Mouse (Mus musculus) stomach, postnatal 0 days (tissue): ENCODE measurements at regions not wholly inside any gene's neighbourhood (a gene's known extent, or its start where the extent isn't known, plus 50 kb on each side); places are given as distances from the start of the nearest gene placed in this dataset.

Experiments
- ATAC-seq: fragments of 200-750 bp; cut with Nextera tagmentation; 2 replicates; pipeline ENCODE4 v1.8.0; 2017; ENCODE audit not compliant: low FRiP score, low TSS enrichment
- DNase-seq: peaks from one replicate; pipeline ENCODE4 v3.0.0-alpha.2; 2016; ENCODE audit warnings: low spot score
- H3K27ac ChIP-seq: fragments of 300-500 bp; sonication (generic); replicated peaks from 2 replicates; pipeline ENCODE4 v1.5.1; 2014; ENCODE audit warnings: mild to moderate bottlenecking, control low read depth
- H3K27me3 ChIP-seq: fragments of 300-500 bp; sonication (generic); 2 replicates; pipeline ENCODE4 v1.6.1; 2014; ENCODE audit warnings: low read length; ENCODE audit not compliant: control insufficient read depth, insufficient read depth
- H3K36me3 ChIP-seq: fragments of 300-500 bp; sonication (generic); 2 replicates; pipeline ENCODE4 v1.6.1; 2014; ENCODE audit warnings: low read length, mixed read lengths; ENCODE audit not compliant: control insufficient read depth, insufficient read depth
- H3K4me1 ChIP-seq: fragments of 300-500 bp; sonication (generic); replicated peaks from 2 replicates; pipeline ENCODE4 v1.6.1; 2014; ENCODE audit warnings: antibody characterized with exemption; ENCODE audit not compliant: control insufficient read depth, insufficient read depth
- H3K4me2 ChIP-seq: fragments of 300-500 bp; sonication (generic); replicated peaks from 2 replicates; pipeline ENCODE4 v1.6.1; 2014; ENCODE audit warnings: low read depth, mild to moderate bottlenecking, control low read depth, moderate library complexity
- H3K4me3 ChIP-seq: fragments of 300-500 bp; sonication (generic); 2 replicates; pipeline ENCODE4 v1.5.1; 2014; ENCODE audit warnings: low read depth, low read length, control low read depth
- H3K9ac ChIP-seq: fragments of 300-500 bp; sonication (generic); 2 replicates; pipeline ENCODE4 v1.6.1; 2014; ENCODE audit warnings: mild to moderate bottlenecking, low read length, control low read depth, mixed read lengths
- H3K9me3 ChIP-seq: fragments of 300-500 bp; sonication (generic); 2 replicates; pipeline ENCODE4 v1.6.1; 2016; ENCODE audit warnings: low read length; ENCODE audit not compliant: control insufficient read depth
- CTCF ChIP-seq: IDR thresholded peaks from 2 replicates; pipeline ENCODE4 v1.5.1; 2016; ENCODE audit warnings: antibody characterized with exemption, low read depth, mild to moderate bottlenecking, moderate library complexity
- EP300 ChIP-seq: optimal IDR thresholded peaks from 2 replicates; pipeline ENCODE3; 2016; ENCODE audit warnings: antibody characterized with exemption
- WGBS: fragments of 180-500 bp; shearing (Covaris S2); extraction: QIAGEN DNeasy Blood & Tissue Kit; methylation state at CpG from one replicate; pipeline ENCODE4 v1.1.7; 2014; 5-methylcytosine and 5-hydroxymethylcytosine counted together

DNA sequence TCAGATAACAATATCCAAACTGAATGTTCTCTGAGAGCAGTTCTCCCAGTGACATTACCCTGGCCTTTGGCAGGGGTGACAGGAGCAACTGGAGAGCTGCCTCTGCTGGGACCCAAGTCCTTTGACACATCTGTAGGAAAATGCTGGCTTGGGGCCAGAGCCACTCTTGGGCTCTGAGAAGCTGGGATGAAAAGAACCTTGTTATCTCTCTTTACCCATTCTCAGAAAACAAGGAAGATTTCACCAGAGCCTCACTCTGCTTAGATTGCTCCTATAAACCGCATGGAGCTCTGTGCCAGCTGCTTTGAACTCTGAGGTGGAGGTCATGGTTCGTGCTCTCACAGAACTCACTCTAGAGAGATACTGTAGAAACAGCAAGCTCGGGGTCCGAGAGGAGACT is 71.7 kb upstream of the Jak1 start:
- no peak for DNase-seq
- Histone ChIP-seq H3K4me2 (no peak overlapping the region), H3K27ac (no peak overlapping the region), H3K9me3 (no peaks in the 10 kb centered on the region), H3K4me3 (no peak overlapping the region), H3K27me3 (no peaks in the 10 kb centered on the region), H3K4me1 (no peaks in the 10 kb centered on the region), H3K9ac (no peak overlapping the region), H3K36me3 (no peaks in the 10 kb centered on the region)
- TF ChIP-seq EP300 (no peak), CTCF (no peak)
- WGBS: 66% methylated on average over 4 of the region's 4 CpGs
- no peak for ATAC-seq

GRCm38 (mm10) chr4:101336371-101336770 is 71.3 kb upstream of the Jak1 start:
- no peak for ATAC-seq
- no peak for DNase-seq

DNA sequence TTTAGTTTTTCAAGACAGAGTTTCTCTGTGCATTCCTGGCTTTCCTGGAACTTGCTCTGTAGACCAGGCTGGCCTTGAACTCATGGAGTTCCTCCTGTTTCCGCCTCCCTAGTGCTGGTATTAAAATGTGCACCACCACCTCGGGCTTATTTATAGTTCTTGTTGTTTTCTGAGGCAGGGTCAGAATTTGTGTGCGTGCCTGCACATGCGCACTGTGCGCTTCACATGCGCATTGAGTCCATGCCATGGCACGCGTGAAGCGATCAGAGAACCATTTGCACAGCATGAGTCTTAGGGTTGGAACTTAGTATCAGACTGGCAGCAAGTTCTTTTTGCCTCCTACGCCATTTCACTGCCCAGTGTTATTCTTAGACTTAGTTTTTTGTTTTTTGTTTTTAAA is 68.8 kb upstream of the Jak1 start:
- DNase-seq: no peak
- 92% methylated on average over 10 of the region's 10 CpGs for WGBS
- ATAC-seq: no peak
- Histone ChIP-seq H3K4me1 (no peaks in the 10 kb centered on the region), H3K36me3 (no peaks in the 10 kb centered on the region), H3K27me3 (no peaks in the 10 kb centered on the region), H3K4me2 (no peak overlapping the region), H3K27ac (no peak overlapping the region), H3K4me3 (no peak overlapping the region), H3K9me3 (no peaks in the 10 kb centered on the region), H3K9ac (no peak overlapping the region)
- TF ChIP-seq CTCF (no peak), EP300 (no peak)

More at GRCm38 (mm10) chr4:101336371-101336770, 71.3 kb upstream of the Jak1 start:
- Histone ChIP-seq H3K27ac (no peak overlapping the region), H3K4me3 (no peak overlapping the region), H3K36me3 (no peaks in the 10 kb centered on the region), H3K27me3 (no peaks in the 10 kb centered on the region), H3K9ac (no peak overlapping the region), H3K4me2 (no peak overlapping the region), H3K9me3 (no peaks in the 10 kb centered on the region), H3K4me1 (no peaks in the 10 kb centered on the region)
- TF ChIP-seq EP300: no peak
- TF ChIP-seq CTCF: no peak

- no peak for DNase-seq
- Histone ChIP-seq H3K27ac (no peak overlapping the region), H3K9me3 (no peaks in the 10 kb centered on the region), H3K4me2 (no peak overlapping the region), H3K4me3 (no peak overlapping the region), H3K9ac (no peak overlapping the region), H3K27me3 (no peaks in the 10 kb centered on the region), H3K36me3 (no peaks in the 10 kb centered on the region), H3K4me1 (no peaks in the 10 kb centered on the region)
- 66% methylated on average over 3 of the region's 3 CpGs for WGBS
- no peak for TF ChIP-seq CTCF
- TF ChIP-seq EP300: no peak
- no peak for ATAC-seq
Observed at GRCm38 (mm10) chr4:101333036-101333435, 68.0 kb upstream of the Jak1 start.

GRCm38 (mm10) chr4:101331231-101331630 is 66.1 kb upstream of the Jak1 start:
- DNase-seq (no peak), ATAC-seq (no peak)
- no peak for TF ChIP-seq EP300
- no peak for TF ChIP-seq CTCF
- Histone ChIP-seq H3K36me3 (no peaks in the 10 kb centered on the region), H3K4me3 (no peak overlapping the region), H3K4me1 (no peaks in the 10 kb centered on the region), H3K27ac (no peak overlapping the region), H3K9ac (no peak overlapping the region), H3K4me2 (no peak overlapping the region), H3K9me3 (no peaks in the 10 kb centered on the region), H3K27me3 (no peaks in the 10 kb centered on the region)
- 46% methylated on average over 4 of the region's 4 CpGs for WGBS

DNA sequence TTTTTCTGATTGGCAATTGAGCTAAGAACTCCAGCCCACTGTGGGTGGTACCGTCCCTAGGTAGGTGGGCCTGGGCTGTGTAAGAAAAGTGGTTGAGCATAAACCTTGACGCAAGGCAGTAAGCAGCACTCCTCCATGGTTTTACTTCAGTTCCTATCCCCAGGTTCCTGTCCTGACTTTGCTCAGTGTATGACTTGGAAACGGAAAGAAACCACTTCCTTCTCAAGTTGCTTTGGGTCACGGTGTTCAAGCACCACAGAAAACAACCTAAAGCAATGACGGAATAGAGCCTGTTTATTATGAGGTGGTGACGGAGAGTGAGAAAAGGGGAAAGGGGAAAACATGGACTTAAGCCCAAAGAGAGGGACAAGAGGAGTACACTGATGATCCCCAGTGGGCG is 64.0 kb upstream of the Jak1 start:
- DNase-seq (no peak), ATAC-seq (no peak)
- H3K9me3 ChIP-seq: no peaks in the 10 kb centered on the region
- TF ChIP-seq EP300: no peak
- no peak for TF ChIP-seq CTCF
- no peak overlapping the region for H3K9ac ChIP-seq
- no peaks in the 10 kb centered on the region for H3K4me1 ChIP-seq
- WGBS: 84% methylated on average over 7 of the region's 7 CpGs
- H3K4me3 ChIP-seq: no peak overlapping the region
- H3K27me3 ChIP-seq: no peaks in the 10 kb centered on the region
- H3K36me3 ChIP-seq: no peaks in the 10 kb centered on the region
- H3K4me2 ChIP-seq: no peak overlapping the region
- no peak overlapping the region for H3K27ac ChIP-seq
